Mouse (Mus musculus) fat pad, adult 2 months (tissue): ENCODE results near the gene Slc35e4.
"Not testable (repeated sequence)": the region's sequence is repeated elsewhere in the genome, so short reads cannot be mapped to it uniquely, and the experiment has no call there.

Experiments
- DNase-seq: peaks from one replicate; pipeline ENCODE4 v3.0.0-alpha.2; 2011; ENCODE audit warnings: low read depth, low spot score; ENCODE audit errors: extremely low read depth

Gene Slc35e4

DNA sequence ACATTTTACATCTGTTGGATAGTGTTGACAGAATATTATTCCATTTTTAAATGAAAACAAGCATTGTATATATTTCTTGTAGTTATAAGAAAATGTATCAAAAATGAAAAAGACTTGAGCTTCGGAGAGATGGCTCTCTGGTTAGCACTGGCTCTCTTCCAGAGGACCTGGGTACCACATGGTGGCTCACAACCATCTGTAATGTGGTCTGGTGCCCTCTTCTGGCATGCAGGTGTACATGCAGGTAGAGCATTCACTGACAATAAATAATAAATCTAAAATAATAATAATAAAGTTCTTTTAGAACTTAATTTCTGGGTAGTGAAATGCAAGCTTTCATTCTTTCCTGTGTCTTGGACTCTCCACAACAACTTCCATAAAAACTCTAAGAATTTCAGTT, 4.3 kb upstream of the Slc35e4 start:
- DNase-seq: no peak

DNA sequence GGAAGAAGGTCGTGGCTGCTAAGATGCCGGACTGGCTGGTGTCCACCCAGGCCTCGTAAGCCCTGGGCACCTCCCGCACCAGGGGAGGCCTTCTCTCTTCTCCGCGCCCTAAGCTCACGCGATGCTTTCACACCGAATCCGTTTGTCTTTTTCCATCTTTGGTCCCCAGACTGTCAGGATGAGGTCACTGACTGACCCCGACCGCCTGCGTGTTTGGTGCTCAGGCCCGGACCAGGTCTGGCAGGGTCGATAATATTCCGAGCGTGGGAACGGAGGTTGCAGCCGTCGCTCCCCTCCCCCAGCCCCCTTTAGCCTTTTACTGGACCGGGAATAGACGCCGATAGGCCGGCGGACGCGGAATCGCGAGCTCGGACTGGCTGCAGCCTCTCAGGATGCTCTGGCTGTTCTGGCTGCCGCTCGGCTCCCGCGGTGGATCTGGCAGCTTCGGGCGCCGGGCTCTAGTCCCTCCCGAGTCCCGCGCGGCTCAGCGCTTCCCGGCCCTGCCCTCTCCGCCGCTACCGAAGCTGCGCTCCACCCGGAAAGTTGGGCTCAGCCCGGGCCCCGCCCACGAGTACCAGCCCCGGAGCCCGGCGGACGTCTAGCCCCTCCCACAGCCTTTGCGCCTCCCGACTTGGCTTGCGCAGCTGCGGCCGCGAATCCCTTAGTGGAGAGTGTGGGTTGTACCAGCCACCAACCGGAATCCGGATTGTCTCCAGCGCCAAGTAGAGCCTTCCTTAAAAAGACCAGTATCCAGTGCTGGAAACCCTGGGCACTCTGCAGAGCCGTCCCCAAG, 952 bp downstream of the Slc35e4 start:
- no peak for DNase-seq

DNA sequence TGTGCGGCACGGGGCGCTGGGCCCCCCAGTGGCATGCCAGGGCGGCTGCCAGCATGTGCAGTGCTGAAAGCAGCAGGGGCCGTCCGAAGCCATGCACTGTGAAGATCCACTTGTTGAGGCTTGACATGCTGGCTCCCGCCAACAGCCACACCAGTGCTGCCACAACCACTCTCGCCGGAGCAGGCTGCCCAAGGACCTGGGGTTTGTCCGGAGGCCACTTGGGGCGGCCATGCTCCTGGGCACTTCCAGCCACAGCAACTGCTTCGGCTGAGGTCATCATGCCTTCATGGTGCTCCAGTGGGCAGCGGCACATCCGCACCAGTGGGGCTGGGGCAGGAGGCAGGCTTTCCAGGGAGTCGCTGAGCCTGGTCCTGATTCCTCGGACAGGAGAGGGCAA, 1.6 kb downstream of the Slc35e4 start:
- DNase-seq: no peak

DNA sequence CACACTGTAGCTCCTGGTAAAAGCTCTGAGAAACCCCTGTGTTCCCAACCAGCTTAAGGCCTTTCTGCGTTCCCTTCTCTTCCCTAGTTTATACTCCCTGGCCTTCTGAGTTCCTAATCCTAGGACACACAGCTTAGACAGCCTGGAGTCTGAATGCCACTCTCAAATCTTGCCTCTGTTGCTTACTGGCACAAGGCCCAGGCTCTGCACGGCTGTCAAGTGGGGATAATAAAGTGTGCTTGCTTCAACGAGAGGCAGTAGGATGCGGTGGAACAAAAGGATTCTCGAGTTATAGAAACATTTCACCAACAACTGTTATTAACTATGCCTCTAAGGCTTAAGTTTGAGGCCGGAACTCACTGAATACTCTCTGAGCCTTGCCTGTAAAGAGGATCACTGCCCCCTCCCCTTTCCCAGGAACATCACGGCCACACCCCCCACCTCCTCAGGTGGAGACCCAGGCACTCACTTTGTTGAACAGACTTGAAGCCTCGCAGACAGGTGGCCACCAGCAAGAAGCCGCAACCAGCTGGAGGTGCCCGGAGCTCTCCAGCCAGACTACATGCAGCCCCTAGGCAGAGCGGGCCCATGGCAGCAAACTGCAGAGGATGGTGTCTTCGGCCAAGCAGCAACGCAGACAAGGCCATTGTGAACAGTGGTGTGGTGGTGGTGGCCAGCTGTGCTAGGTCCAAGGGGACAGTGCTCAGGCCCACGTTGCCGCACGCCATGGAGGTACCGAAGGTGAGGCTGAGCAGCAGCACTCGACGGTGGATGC, 2.2 kb downstream of the Slc35e4 start:
- no peak for DNase-seq

DNA sequence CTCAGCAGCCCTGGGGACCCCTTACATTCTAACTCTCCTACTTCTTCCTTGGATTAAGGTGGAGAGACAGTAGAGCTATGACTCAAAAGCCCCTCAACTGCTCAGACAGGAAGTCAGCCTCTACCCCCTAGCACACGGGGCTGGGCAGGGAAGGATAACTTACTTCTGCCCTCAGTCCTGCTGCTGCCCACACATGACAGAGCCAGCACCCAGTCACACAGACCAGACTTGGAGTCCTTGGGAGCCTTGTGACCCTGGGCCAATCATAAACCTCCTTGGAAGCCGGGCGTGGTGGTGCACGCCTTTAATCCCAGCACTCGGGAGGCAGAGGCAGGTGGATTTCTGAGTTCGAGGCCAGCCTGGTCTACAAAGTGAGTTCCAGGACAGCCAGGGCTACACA, 3.0 kb downstream of the Slc35e4 start:
- not testable (repeated sequence) for DNase-seq

DNA sequence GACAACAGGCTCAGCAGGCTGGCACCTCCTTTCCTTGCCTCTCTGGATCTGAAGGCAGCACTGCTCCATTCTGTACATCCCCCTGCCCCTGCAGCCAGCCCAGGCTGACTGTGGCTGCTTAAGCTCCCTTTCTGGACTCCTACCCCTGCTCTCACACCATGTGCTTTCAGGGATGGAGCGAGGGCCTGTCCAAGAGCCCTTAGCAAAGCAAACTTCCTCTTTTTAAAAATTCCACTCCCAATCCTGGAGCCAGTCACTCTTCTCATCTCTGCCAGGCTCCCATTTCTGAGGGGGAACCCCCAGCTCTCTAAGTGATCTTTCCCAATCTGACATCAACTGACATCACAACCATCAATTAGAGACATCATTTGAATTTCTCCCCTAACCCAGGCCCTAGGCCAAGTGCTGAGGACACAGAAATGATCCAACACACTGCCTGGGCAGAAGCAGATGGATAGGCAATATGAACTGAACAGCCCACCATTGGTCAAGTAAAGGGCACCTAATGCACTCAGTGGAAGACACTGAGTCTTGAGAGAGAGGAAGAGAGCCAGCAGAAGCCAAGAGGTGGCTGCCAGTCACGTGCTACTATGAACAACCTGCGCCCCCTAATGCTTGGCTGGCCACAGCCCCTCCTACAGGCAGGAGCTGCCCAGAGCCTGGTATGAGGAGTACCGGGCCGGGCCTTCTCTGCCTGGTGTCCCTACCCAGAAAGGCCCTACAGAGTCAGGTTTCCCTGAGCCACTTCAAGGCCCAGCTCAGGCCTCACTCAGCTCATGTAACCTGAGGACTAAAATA, 3.8 kb downstream of the Slc35e4 start:
- no peak for DNase-seq

DNA sequence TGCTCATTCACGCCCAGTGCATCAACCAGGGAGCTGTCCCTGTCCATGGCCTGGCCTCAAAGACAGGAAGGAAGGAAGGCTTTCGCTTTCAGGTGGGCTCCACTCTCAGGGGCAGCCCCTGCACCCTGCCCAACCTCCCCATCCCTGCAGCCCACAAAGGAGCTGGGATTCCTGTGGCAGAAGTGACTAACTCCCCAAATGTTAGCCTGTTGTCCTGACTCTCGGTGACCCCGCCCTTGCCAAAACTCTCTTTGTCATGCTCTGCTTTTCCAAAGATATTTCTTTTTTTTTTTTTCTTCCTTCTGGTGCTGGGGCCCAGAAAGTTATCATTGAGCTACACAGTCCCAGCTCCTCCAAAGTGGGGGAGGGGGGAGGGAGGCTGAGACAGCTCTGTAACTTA, 5.2 kb downstream of the Slc35e4 start:
- DNase-seq: no peak

DNA sequence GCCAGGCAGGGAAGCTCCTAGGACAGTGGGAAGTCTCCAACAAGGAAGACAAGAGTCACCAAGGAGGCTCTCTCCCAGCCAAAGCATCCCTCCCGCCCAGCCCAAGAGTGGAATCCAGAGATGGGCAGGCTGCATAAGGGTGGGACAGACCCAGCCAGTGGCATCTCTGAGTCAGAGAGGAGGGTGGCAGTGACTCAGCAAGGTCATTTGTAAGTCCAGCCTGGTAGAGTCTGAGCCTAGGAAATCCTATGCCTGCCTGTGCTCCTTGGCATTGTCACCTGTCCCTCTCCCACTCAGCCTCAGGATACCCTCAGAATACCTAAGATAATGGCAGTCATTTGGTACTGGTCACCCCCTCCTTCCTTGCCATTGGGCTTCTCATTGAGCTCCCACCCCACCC, 9.0 kb downstream of the Slc35e4 start:
- DNase-seq: no peak

DNA sequence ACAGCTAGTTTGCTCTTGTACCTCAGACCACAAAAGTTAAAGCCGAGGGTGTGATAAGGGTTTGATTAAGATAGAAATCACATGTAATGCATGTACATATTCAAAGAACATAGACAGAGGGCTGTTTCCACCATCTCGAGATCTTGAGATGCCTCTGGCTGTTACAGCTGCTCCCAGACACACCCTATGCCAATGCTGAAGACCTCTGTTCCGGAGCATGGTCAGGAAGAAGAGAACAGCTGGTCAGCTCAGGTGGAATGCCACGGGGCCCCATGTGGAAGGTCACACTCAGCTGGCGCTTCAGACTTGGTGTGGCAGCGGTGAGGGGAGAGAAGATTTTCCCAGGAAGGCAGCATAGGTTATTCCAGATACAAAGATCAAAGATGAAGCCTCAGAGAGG, 9.8 kb downstream of the Slc35e4 start:
- DNase-seq: no peak

DNA sequence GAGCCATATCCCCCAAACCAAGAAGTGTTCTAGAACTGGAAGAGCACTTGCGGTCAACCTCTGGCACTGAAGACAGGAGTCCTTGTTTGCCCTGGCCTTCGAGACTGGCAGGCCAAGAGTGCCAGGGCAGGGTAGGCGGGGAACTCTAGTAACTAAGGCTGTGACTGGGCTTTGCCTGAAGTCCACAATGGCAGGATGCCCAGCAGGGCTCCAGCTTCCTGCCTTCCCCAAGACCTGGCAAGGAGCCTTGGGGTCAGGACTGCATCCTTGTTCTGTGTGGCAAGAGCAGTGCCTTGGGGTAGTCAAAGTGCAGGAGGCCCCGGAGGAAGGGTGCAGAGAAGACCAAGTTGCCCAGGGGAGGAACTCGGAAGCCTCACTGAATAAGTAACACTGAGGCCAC, 11.4 kb downstream of the Slc35e4 start:
- DNase-seq: peak; percentile 96

DNA sequence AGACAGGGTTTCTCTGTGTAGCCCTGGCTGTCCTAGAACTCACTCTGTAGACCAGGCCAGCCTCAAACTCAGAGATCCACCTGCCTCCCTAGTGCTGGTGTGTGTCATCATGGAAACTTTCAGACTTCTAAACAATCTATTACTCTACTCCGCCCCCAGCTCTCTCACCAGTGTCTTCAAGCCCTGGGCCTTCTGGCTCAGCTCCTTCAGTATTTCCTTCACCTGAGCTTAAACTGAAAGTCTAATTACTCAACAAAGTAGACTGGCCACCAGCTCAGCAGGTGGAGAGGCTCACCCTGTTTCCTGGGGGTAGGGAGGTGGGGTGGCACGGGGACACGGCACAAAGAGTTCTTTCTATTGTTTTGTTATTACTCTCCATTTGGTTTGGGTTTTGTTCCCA, 11.9 kb downstream of the Slc35e4 start:
- no peak for DNase-seq

DNA sequence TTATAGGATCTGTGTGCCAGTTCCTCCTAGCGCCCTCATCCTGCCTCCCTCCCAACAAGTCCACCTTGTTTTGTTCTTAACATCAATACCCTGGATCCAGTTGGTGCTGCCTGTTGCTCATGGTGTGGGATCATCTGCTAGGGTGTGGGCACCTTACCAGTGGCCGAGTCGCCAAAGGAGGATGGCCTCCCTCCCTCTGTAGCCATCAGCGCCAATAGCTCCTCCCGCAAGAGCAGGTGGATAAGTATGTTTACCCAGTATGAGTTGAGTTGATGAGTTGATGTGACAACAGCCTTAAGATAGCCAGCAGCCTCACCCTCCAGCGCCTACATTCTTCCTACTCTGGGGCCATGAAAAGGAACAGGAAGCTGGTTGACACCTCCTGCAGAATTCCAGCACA, 14.2 kb downstream of the Slc35e4 start:
- DNase-seq: no peak

DNA sequence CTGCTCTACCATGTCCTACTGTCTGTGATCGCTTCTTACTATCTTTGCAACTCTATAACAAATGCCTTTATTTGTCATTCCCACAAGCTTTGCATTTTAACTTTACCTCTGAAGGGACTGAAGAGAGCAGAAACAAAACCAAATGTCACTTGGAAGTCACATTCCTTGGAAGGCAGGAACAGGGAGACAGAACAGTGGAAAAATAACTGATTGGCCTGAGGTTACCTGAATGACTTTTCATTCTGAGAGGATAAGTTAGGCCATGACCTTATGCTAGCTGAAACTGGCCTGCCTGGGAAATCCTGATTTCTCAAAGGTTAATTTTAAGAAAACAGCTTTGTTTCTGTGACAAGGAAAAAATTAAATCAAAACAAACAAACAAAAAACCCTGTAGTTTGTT, 18.5 kb downstream of the Slc35e4 start:
- no peak for DNase-seq

DNA sequence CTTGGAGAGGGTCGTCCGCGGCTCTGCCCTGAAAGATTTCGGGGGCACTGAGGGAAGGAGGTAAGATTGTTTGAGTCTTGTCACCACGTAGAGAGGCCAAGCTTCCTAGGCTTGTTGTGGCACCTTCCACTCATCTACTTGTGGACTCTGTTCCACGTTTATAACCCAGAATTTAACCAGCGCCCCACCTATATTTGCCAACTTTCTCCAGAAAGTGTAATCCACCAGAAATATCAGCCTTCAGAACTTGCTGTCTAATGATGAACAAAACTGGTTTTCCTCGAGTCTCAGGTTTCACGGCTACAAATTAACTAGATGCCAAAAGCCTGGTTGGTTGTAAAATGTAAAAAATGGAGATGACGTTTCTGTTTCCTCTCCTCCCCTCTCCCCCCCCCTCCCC, 19.0 kb downstream of the Slc35e4 start:
- DNase-seq: no peak

DNA sequence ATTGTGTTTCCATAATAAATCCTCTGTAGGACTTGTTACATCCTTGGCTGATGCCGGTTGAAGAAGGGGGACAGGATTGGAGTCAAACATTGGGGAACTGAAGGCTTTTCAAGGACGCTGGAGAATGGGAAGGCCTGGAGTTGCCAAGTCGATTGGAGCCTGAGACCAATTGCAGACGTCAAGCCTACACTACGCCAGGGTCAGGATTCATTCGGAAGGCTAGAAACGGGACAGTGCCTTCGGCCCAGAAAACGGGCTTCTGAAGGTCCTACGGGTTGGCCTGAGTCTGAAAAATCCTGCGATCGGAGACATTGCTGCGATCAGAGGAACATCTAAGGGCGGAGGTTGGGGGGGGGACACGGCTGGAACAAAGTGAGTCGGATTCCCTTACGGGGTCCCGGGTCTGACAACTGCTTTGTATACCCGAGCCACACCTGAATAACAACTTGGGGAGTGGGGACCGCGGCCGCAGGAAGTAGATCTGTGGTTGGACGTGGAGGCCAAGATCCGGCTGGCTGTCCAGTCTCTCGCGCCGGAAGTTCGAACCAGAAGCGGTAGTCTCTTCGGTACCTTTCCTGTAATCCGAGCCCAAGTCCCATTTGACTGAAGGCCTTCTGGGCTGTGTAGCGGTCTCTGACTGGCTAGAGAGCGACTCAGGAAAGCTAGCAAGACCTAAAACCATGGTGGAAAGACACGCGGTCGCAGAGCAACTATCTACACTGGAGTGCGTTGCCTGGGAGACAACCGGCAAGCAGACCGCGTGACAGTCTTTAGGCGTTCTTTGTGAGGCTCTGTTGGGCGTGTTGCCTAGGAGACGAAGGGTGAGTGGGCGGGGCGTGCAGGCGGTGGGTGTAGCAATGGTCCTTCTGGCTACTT, 19.8 kb downstream of the Slc35e4 start, which contains the start of the genes 4921536K21Rik and Dusp18:
TSS of gene 4921536K21Rik (minus strand) at position 693 of the 876 bp plus-strand sequence.
TSS of gene Dusp18 (plus strand) at position 835 of the 876 bp plus-strand sequence.
- no peak for DNase-seq

DNA sequence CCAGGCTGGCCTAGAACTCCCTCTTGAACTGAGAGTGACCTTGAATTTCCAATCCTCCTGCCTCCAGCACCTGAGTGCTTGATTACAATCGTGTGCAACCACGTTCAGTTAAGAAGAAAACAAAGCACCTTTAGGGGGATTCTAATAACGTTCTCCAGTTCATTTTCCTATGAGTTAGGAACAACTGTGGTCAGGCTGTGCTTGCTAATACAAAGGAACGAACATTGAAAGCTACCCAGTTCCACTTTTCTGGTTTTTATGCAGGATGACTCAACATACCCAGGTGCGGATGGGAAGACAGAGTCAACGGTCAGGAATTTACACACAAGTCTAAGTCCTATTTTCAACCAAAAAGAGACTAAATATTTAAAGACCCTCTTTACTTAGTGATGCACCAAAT, 20.5 kb downstream of the Slc35e4 start:
- DNase-seq: no peak

DNA sequence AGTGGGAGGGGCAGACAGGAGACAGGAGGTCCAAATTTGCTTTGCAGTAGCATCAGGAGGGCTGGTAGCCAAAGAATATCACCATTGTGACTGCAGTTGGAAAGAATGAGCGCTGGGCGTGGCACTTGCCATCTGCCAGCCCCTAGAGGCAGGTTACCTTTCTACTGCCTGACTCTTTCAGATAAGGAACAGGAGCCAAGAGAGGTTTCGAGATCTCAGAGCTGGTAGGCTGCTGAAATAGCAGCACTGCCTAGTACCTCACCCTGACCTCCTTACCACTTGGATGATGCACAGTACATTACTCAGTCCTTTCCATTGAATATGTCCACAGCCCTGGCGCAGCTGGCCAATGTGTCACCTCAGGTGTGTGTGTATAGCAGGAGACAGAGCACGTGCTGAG, 27.1 kb downstream of the Slc35e4 start:
- peak; percentile 85 for DNase-seq

DNA sequence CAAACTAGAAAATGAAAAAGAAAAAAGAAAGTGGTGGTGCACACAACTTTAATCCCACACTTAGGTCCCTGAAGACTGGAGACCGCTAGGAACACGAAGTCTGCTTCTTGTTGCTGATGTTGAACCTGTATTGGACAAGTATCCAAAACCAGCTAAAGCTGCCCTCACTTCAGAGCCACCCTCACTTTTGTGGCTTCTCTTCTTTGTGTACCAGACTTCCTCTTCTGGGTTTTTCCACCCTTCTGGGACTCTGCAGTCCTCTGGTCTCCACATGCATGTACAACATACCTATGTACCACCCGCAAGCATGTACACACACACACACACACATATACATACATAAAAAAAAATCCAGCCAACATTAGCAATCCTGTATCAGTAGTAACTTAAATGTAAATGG, 30.8 kb downstream of the Slc35e4 start:
- no peak for DNase-seq

DNA sequence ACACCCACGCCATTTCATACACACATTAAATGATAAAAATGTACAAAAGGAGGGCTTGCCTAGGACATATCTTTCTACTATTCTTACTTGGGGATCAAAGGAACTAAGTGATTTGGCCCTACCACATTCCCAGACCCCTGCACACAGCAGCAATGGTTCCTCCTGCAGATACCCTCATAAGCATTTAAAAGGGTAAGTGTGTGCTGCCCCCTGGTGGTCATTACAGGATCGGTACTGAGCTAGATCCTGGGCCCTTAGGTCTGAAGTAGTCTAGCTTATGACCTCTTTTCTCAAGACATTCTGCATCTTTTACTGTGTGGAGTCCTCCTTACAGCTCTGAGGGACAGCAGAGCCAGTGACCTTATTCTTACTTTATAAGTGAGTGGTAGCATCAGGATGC, 34.6 kb downstream of the Slc35e4 start:
- no peak for DNase-seq

DNA sequence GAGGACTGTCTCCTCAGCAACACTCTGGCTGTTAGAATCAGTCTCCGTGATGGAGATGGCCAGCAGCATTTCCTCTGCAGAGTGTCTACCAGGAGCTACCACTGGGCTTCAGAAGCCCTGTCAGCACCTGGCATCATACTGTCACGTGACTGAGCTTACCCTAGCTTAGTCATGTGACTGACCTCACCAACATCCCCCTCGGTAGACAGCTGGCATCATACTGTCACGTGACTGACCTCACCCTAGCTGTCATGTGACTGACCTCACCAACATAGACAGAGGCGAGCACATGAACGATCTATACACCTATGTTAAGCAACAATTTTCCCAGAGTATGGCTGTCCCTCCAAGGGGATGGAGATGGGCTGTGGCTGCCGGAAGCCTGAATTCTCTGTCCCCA, 35.8 kb downstream of the Slc35e4 start:
- no peak for DNase-seq

DNA sequence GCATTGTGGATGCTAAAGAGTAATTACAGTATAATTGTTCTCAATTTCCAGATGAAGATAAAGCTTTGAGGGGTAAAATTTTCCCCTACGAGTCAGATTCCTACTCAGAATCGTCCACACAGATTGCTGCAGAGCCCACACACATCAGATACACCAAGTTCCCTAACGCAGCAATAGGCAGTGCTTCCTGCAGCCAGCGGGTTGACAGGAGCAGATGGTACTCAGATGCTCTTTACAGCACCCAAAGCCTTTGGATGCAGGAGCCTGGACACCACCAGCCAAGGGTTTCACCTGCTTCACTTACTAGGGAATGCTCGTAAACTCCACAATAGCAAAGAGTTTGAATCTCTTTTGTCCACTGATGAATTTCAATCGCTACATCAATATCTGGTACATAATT, 38.0 kb downstream of the Slc35e4 start:
- no peak for DNase-seq
